Mouse (Mus musculus): Measurements from ENCODE around the gene Ifnl3. TPM values are rescaled to one million over a fixed set of nuclear protein-coding genes. Genes with fewer than 3 reads are reported as not detected.

Ifnl3 gene
- total and polyA plus RNA-seq, 2 experiments from 2014 or later, result not detected

- TF ChIP-seq EP300 (IDR thresholded peaks at IDR 0.05; ENCODE audit: low read depth) (no peak), CTCF (IDR thresholded peaks at IDR 0.05; ENCODE audit: low read depth) (no peak)
Measured at GRCm38 (mm10) chr7:28573236-28573635, 50.6 kb downstream of the Ifnl3 start.

More at GRCm38 (mm10) chr7:28573236-28573635, 50.6 kb downstream of the Ifnl3 start:
- ATAC-seq (ENCODE audit: insufficient read depth, low read depth) (no peak), DNase-seq (ENCODE audit: low spot score) (no peak)
- H3K9me3 ChIP-seq (replicated peaks; ENCODE audit: control insufficient read depth, low read length), result no peaks in the 10 kb centered on the region
- H3K4me3 ChIP-seq (ENCODE audit: low read depth, low read length), result no peak overlapping the region
- WGBS, result 82% methylated on average over 3 of the region's 3 CpGs
- H3K4me1 ChIP-seq (ENCODE audit: control insufficient read depth, insufficient read depth), result peaks cover 39% of the 10 kb centered on the region
- no peaks in the 10 kb centered on the region for H3K36me3 ChIP-seq (replicated peaks; ENCODE audit: control insufficient read depth, insufficient read depth, low read length)
- no peak overlapping the region for H3K4me2 ChIP-seq (ENCODE audit: low read depth, low read length)
- H3K9ac ChIP-seq (replicated peaks; ENCODE audit: low read depth, low read length), result no peak overlapping the region
- no peaks in the 10 kb centered on the region for H3K27me3 ChIP-seq (ENCODE audit: control insufficient read depth, insufficient read depth, low read length)
- H3K27ac ChIP-seq (ENCODE audit: low read depth), result no peak overlapping the region

Small RNA genes lying within 50 kb of the gene (microRNA-seq; reads per million reads assigned to microRNA genes)
- gene Mir7049, result not detected

Other genes with a start within 250 kb of the Ifnl3 start
- gene Eid2b, start 245.1 kb upstream of the Ifnl3 start, total RNA-seq (2014; rRNA removed; ENCODE audit: low replicate concordance), result 4.4 and 13.0 TPM in 2 replicates
- gene Eid2b, start 245.1 kb upstream of the Ifnl3 start, polyA plus RNA-seq (2015; fragmentation: Nextera tagmentation; extraction: Ambion mirVana), result 9.1 and 9.7 TPM in 2 replicates
- not detected in 2 replicates for gene Selenov, start 231.7 kb upstream of the Ifnl3 start, total RNA-seq (2014; rRNA removed; ENCODE audit: low replicate concordance)
- gene Selenov, start 231.7 kb upstream of the Ifnl3 start, polyA plus RNA-seq (2015; fragmentation: Nextera tagmentation; extraction: Ambion mirVana), result not detected in 2 replicates
- not detected in 2 replicates for gene Dll3, start 220.6 kb upstream of the Ifnl3 start, total RNA-seq (2014; rRNA removed; ENCODE audit: low replicate concordance)
- not detected in 2 replicates for gene Dll3, start 220.6 kb upstream of the Ifnl3 start, polyA plus RNA-seq (2015; fragmentation: Nextera tagmentation; extraction: Ambion mirVana)
- gene Timm50, start 210.8 kb upstream of the Ifnl3 start, total RNA-seq (2014; rRNA removed; ENCODE audit: low replicate concordance), result 60.6 and 69.9 TPM in 2 replicates
- gene Timm50, start 210.8 kb upstream of the Ifnl3 start, polyA plus RNA-seq (2015; fragmentation: Nextera tagmentation; extraction: Ambion mirVana), result 90.1 and 90.6 TPM in 2 replicates
- 52.3 and 71.4 TPM in 2 replicates for gene Supt5, start 184.1 kb upstream of the Ifnl3 start, total RNA-seq (2014; rRNA removed; ENCODE audit: low replicate concordance)
- 36.4 and 36.6 TPM in 2 replicates for gene Supt5, start 184.1 kb upstream of the Ifnl3 start, polyA plus RNA-seq (2015; fragmentation: Nextera tagmentation; extraction: Ambion mirVana)
- gene Rps16, start 172.2 kb upstream of the Ifnl3 start, total RNA-seq (2014; rRNA removed; ENCODE audit: low replicate concordance), result 145 and 161 TPM in 2 replicates
- 481 and 513 TPM in 2 replicates for gene Rps16, start 172.2 kb upstream of the Ifnl3 start, polyA plus RNA-seq (2015; fragmentation: Nextera tagmentation; extraction: Ambion mirVana)
- gene Plekhg2, start 150.2 kb upstream of the Ifnl3 start, total RNA-seq (2014; rRNA removed; ENCODE audit: low replicate concordance), result 23.5 and 41.7 TPM in 2 replicates
- 11.8 and 13.7 TPM in 2 replicates for gene Plekhg2, start 150.2 kb upstream of the Ifnl3 start, polyA plus RNA-seq (2015; fragmentation: Nextera tagmentation; extraction: Ambion mirVana)
- 10.8 and 19.2 TPM in 2 replicates for gene Zfp36, start 142.6 kb upstream of the Ifnl3 start, total RNA-seq (2014; rRNA removed; ENCODE audit: low replicate concordance)
- gene Zfp36, start 142.6 kb upstream of the Ifnl3 start, polyA plus RNA-seq (2015; fragmentation: Nextera tagmentation; extraction: Ambion mirVana), result 12.5 and 13.6 TPM in 2 replicates
- 42.1 and 51.4 TPM in 2 replicates for gene Med29, start 130.1 kb upstream of the Ifnl3 start, total RNA-seq (2014; rRNA removed; ENCODE audit: low replicate concordance)
- gene Med29, start 130.1 kb upstream of the Ifnl3 start, polyA plus RNA-seq (2015; fragmentation: Nextera tagmentation; extraction: Ambion mirVana), result 44.1 and 45.8 TPM in 2 replicates
- 29.8 and 66.1 TPM in 2 replicates for gene Paf1, start 129.9 kb upstream of the Ifnl3 start, total RNA-seq (2014; rRNA removed; ENCODE audit: low replicate concordance)
- 54.2 and 56.5 TPM in 2 replicates for gene Paf1, start 129.9 kb upstream of the Ifnl3 start, polyA plus RNA-seq (2015; fragmentation: Nextera tagmentation; extraction: Ambion mirVana)
- 1.5 and 3.0 TPM in 2 replicates for gene Gmfg, start 85.4 kb upstream of the Ifnl3 start, total RNA-seq (2014; rRNA removed; ENCODE audit: low replicate concordance)
- 8.9 and 9.8 TPM in 2 replicates for gene Gmfg, start 85.4 kb upstream of the Ifnl3 start, polyA plus RNA-seq (2015; fragmentation: Nextera tagmentation; extraction: Ambion mirVana)
- 1.4 and 3.9 TPM in 2 replicates for gene Lrfn1, start 70.9 kb upstream of the Ifnl3 start, total RNA-seq (2014; rRNA removed; ENCODE audit: low replicate concordance)
- 0.31 and 0.55 TPM in 2 replicates for gene Lrfn1, start 70.9 kb upstream of the Ifnl3 start, polyA plus RNA-seq (2015; fragmentation: Nextera tagmentation; extraction: Ambion mirVana)
- gene Ifnl2, start 12.4 kb upstream of the Ifnl3 start, total RNA-seq (2014; rRNA removed; ENCODE audit: low replicate concordance), result not detected in 2 replicates
- gene Ifnl2, start 12.4 kb upstream of the Ifnl3 start, polyA plus RNA-seq (2015; fragmentation: Nextera tagmentation; extraction: Ambion mirVana), result not detected in 2 replicates
- not detected in 2 replicates for gene Sycn, start 18.0 kb downstream of the Ifnl3 start, total RNA-seq (2014; rRNA removed; ENCODE audit: low replicate concordance)
- gene Sycn, start 18.0 kb downstream of the Ifnl3 start, polyA plus RNA-seq (2015; fragmentation: Nextera tagmentation; extraction: Ambion mirVana), result not detected in 2 replicates
- not detected in 2 replicates for gene Nccrp1, start 24.4 kb downstream of the Ifnl3 start, total RNA-seq (2014; rRNA removed; ENCODE audit: low replicate concordance)
- not detected in 2 replicates for gene Nccrp1, start 24.4 kb downstream of the Ifnl3 start, polyA plus RNA-seq (2015; fragmentation: Nextera tagmentation; extraction: Ambion mirVana)
- gene Samd4b, start 75.3 kb downstream of the Ifnl3 start, total RNA-seq (2014; rRNA removed; ENCODE audit: low replicate concordance), result 37.0 and 53.5 TPM in 2 replicates
- gene Samd4b, start 75.3 kb downstream of the Ifnl3 start, polyA plus RNA-seq (2015; fragmentation: Nextera tagmentation; extraction: Ambion mirVana), result 12.3 and 12.4 TPM in 2 replicates
- 12.7 and 17.1 TPM in 2 replicates for gene Pak4, start 75.3 kb downstream of the Ifnl3 start, total RNA-seq (2014; rRNA removed; ENCODE audit: low replicate concordance)
- gene Pak4, start 75.3 kb downstream of the Ifnl3 start, polyA plus RNA-seq (2015; fragmentation: Nextera tagmentation; extraction: Ambion mirVana), result 11.3 and 12.0 TPM in 2 replicates
- not detected in 2 replicates for gene Acp7, start 108.5 kb downstream of the Ifnl3 start, total RNA-seq (2014; rRNA removed; ENCODE audit: low replicate concordance)
- not detected in 2 replicates for gene Acp7, start 108.5 kb downstream of the Ifnl3 start, polyA plus RNA-seq (2015; fragmentation: Nextera tagmentation; extraction: Ambion mirVana)
- gene Fbxo27, start 170.0 kb downstream of the Ifnl3 start, total RNA-seq (2014; rRNA removed; ENCODE audit: low replicate concordance), result 0.73 and 0.93 TPM in 2 replicates
- gene Fbxo27, start 170.0 kb downstream of the Ifnl3 start, polyA plus RNA-seq (2015; fragmentation: Nextera tagmentation; extraction: Ambion mirVana), result 1.5 and 1.7 TPM in 2 replicates
- 4.7 and 7.8 TPM in 2 replicates for gene Fbxo17, start 194.0 kb downstream of the Ifnl3 start, total RNA-seq (2014; rRNA removed; ENCODE audit: low replicate concordance)
- gene Fbxo17, start 194.0 kb downstream of the Ifnl3 start, polyA plus RNA-seq (2015; fragmentation: Nextera tagmentation; extraction: Ambion mirVana), result 4.5 and 5.1 TPM in 2 replicates
- 73.9 and 95.4 TPM in 2 replicates for gene Mrps12, start 219.0 kb downstream of the Ifnl3 start, total RNA-seq (2014; rRNA removed; ENCODE audit: low replicate concordance)
- gene Mrps12, start 219.0 kb downstream of the Ifnl3 start, polyA plus RNA-seq (2015; fragmentation: Nextera tagmentation; extraction: Ambion mirVana), result 133 and 134 TPM in 2 replicates
- 22.6 and 33.4 TPM in 2 replicates for gene Sars2, start 219.2 kb downstream of the Ifnl3 start, total RNA-seq (2014; rRNA removed; ENCODE audit: low replicate concordance)
- gene Sars2, start 219.2 kb downstream of the Ifnl3 start, polyA plus RNA-seq (2015; fragmentation: Nextera tagmentation; extraction: Ambion mirVana), result 15.8 and 17.0 TPM in 2 replicates
- gene Ccer2, start 233.3 kb downstream of the Ifnl3 start, total RNA-seq (2014; rRNA removed; ENCODE audit: low replicate concordance), result not detected in 2 replicates
- not detected in 2 replicates for gene Ccer2, start 233.3 kb downstream of the Ifnl3 start, polyA plus RNA-seq (2015; fragmentation: Nextera tagmentation; extraction: Ambion mirVana)
- gene Sirt2, start 243.9 kb downstream of the Ifnl3 start, total RNA-seq (2014; rRNA removed; ENCODE audit: low replicate concordance), result 44.7 and 53.0 TPM in 2 replicates
- 60.6 and 61.0 TPM in 2 replicates for gene Sirt2, start 243.9 kb downstream of the Ifnl3 start, polyA plus RNA-seq (2015; fragmentation: Nextera tagmentation; extraction: Ambion mirVana)
- gene Nfkbib, start 244.7 kb downstream of the Ifnl3 start, total RNA-seq (2014; rRNA removed; ENCODE audit: low replicate concordance), result 3.5 and 16.1 TPM in 2 replicates
- gene Nfkbib, start 244.7 kb downstream of the Ifnl3 start, polyA plus RNA-seq (2015; fragmentation: Nextera tagmentation; extraction: Ambion mirVana), result 25.7 and 26.7 TPM in 2 replicates